Mouse (Mus musculus) frontal cortex, adult 2 months (tissue): Measurements from ENCODE around the gene Fxyd2. TPM values are rescaled to one million over a fixed set of nuclear protein-coding genes. Genes with fewer than 3 reads are reported as not detected.
A peak's percentile ranks its signal among the peaks of the same experiment; 100 is the strongest.

Experiments used
- DNase-seq, 2 experiments: peaks; one replicate each; pipeline ENCODE4 v3.0.0; 2022; ENCODE audit warnings: low spot score in 1 of 2; ENCODE audit errors: extremely low spot score in 1 of 2
- polyA plus RNA-seq: library from polyadenylated mRNA; depleted of rRNA; stranded (reverse); fragments of >200 nt; gene quantifications from 2 replicates; pipeline ENCODE4 v1.2.3, GENCODE M21; 2012

Fxyd2 gene
- polyA plus RNA-seq, 1 experiment, result 14.7 TPM

- DNase-seq, result no peak
These were observed 21.7 kb downstream of the Fxyd2 start for GRCm38 (mm10) chr9:45421209-45421608.

GRCm38 (mm10) chr9:45422761-45423298, 23.4 kb downstream of the Fxyd2 start:
- no peak for DNase-seq

GRCm38 (mm10) chr9:45426456-45426855, 27.0 kb downstream of the Fxyd2 start, which contains the start of gene Dscaml1:
TSS of gene Dscaml1 (plus strand) at chr9:45426628.
- no peak for DNase-seq

GRCm38 (mm10) chr9:45429392-45429791, 29.9 kb downstream of the Fxyd2 start:
- no peak for DNase-seq

GRCm38 (mm10) chr9:45429951-45430697, 30.7 kb downstream of the Fxyd2 start:
- DNase-seq, result peak in 1 of 2 experiments; percentile 73

GRCm38 (mm10) chr9:45430698-45430959, 31.2 kb downstream of the Fxyd2 start:
- no peak for DNase-seq

- DNase-seq, result no peak
These were observed 31.7 kb downstream of the Fxyd2 start for GRCm38 (mm10) chr9:45431150-45431549.

GRCm38 (mm10) chr9:45432639-45433038, 33.2 kb downstream of the Fxyd2 start:
- peak in 1 of 2 experiments; percentile 68 for DNase-seq

- no peak for DNase-seq
These were observed 33.6 kb downstream of the Fxyd2 start for GRCm38 (mm10) chr9:45433119-45433518.

GRCm38 (mm10) chr9:45434171-45434570, 34.7 kb downstream of the Fxyd2 start:
- peak in 1 of 2 experiments; percentile 62 for DNase-seq

GRCm38 (mm10) chr9:45439025-45439424, 39.6 kb downstream of the Fxyd2 start:
- no peak for DNase-seq

GRCm38 (mm10) chr9:45440083-45440784, 40.8 kb downstream of the Fxyd2 start:
- no peak for DNase-seq

- no peak for DNase-seq
These were observed 44.9 kb downstream of the Fxyd2 start for GRCm38 (mm10) chr9:45444251-45444798.

GRCm38 (mm10) chr9:45449658-45450057, 50.2 kb downstream of the Fxyd2 start:
- DNase-seq, result no peak

GRCm38 (mm10) chr9:45451346-45451745, 51.9 kb downstream of the Fxyd2 start:
- no peak for DNase-seq

- no peak for DNase-seq
These were observed 54.6 kb downstream of the Fxyd2 start for GRCm38 (mm10) chr9:45454032-45454431.

- no peak for DNase-seq
These were observed 55.6 kb downstream of the Fxyd2 start for GRCm38 (mm10) chr9:45454889-45455610.

GRCm38 (mm10) chr9:45457200-45457599, 57.7 kb downstream of the Fxyd2 start:
- no peak for DNase-seq

- DNase-seq, result no peak
These were observed 58.9 kb downstream of the Fxyd2 start for GRCm38 (mm10) chr9:45458363-45458762.
